Comparison of ENCODE assay signal across 8 mouse cellular contexts in the genomic region with DNA sequence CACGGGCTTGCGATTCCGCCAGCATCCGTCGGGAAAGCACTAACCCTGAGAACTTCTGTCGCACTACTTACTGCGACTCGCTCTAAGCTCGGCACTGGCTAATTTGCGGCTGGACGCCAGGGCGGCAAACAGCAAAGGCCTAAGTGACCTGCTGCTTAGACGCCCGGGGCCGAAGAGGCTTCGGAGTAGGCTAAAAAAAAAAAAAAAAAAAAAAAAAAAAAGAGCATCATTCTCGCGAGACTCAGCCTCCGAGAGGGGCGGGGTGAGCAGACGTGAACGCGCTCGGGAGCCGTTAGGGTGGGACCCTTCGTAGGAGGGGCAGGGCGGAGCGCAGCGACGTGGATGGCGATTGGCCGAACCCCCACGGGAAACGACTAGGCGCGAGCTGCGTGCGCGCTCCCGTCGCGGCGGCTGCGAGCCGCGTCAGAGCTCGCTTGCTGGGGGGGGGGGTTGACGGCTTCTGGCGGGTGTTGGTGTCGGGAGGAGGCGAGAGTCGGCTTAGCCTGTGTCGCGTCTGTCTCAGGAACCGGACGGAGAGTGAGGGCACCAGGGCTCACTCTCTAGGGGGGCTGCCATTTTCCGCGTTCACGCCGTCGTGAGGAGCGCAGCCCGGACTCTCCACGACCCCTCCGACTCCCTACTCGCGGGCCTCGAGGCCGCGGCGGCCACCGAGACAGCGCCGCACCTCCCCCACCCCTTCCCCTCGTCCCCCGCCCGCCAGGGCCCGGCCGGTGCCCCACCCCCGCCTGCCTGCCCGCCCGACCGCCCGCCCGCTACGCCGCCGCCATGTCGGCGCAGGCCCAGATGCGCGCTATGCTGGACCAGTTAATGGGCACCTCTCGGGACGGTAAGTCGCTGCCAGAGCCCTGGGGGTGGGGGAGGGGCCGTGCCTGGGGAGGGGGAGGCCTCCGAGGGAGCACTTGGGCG. TPM values are rescaled to one million over a fixed set of nuclear protein-coding genes. Genes with fewer than 3 reads are reported as not detected.
DNase-seq lines count a peak whose midpoint lies in the region; ATAC-seq and TF ChIP-seq lines count a peak whose summit lies in the region.

Gene Luc7l2 (plus strand): TSS at position 273 of the 927 bp plus-strand sequence.

- H3K27me3 ChIP-seq in ES-Bruce4 (ENCODE audit: control insufficient read depth, insufficient read depth, low read length, poor library complexity, severe bottlenecking): no peaks in the 10 kb centered on the region
- H3K27me3 ChIP-seq in forebrain, embryonic 13.5 days: no peaks in the 10 kb centered on the region
- no peaks in the 10 kb centered on the region for H3K27me3 ChIP-seq in liver, postnatal 0 days (ENCODE audit: insufficient read depth, low read length)
- H3K27me3 ChIP-seq in neural tube, embryonic 14.5 days (ENCODE audit: control insufficient read depth, insufficient read depth, low read length): no peaks in the 10 kb centered on the region

- peak; percentile 86 for ATAC-seq in cerebellum, adult (ENCODE audit: insufficient number of reproducible peaks, low FRiP score, low TSS enrichment)
- peak; percentile 90 for ATAC-seq in forebrain, embryonic 13.5 days
- peak; percentile 83 for ATAC-seq in liver, postnatal 0 days
- ATAC-seq in neural tube, embryonic 14.5 days (ENCODE audit: low read depth): peak; percentile 89

- no peak for TF ChIP-seq CTCF in ES-Bruce4 (IDR thresholded peaks at IDR 0.05; ENCODE audit: low read depth, low read length)
- no peak for TF ChIP-seq CTCF in liver, postnatal 0 days (IDR thresholded peaks at IDR 0.05; ENCODE audit: low read depth)

- under 1% methylated on average over 71 of the region's 98 CpGs for WGBS in forebrain, embryonic 13.5 days
- WGBS in large intestine, adult 2 months: under 1% methylated on average over 98 of the region's 98 CpGs
- under 1% methylated on average over 78 of the region's 98 CpGs for WGBS in liver, postnatal 0 days (ENCODE audit: insufficient replicate concordance)
- WGBS in neural tube, embryonic 14.5 days: under 1% methylated on average over 68 of the region's 98 CpGs

- peak; percentile 34 for TF ChIP-seq POLR2A in ES-Bruce4 (IDR thresholded peaks at IDR 0.05; ENCODE audit: insufficient read depth, low read length)

- TF ChIP-seq EP300 in ES-Bruce4 (IDR thresholded peaks at IDR 0.05; ENCODE audit: insufficient read depth, low read depth, low read length): no peak
- TF ChIP-seq EP300 in liver, postnatal 0 days (IDR thresholded peaks at IDR 0.05; ENCODE audit: low read depth): peak; percentile 90

- peaks cover 12% of the 10 kb centered on the region; the same call in 1 of the 2 replicates for H3K36me3 ChIP-seq in ES-Bruce4 (ENCODE audit: control insufficient read depth, insufficient read depth, low read length, poor library complexity, severe bottlenecking)
- H3K36me3 ChIP-seq in forebrain, embryonic 13.5 days (ENCODE audit: poor library complexity, severe bottlenecking): peaks cover 7% of the 10 kb centered on the region; the same call in 1 of the 2 replicates
- peaks cover 2% of the 10 kb centered on the region; the same call in 1 of the 2 replicates for H3K36me3 ChIP-seq in liver, postnatal 0 days (replicated peaks; ENCODE audit: insufficient read depth, low read length)
- H3K36me3 ChIP-seq in neural tube, embryonic 14.5 days (ENCODE audit: control insufficient read depth, insufficient read depth, low read length): no peaks in the 10 kb centered on the region

- DNase-seq in heart, postnatal 10 days: peak; percentile 96 to 98
- DNase-seq in large intestine, adult 2 months (ENCODE audit: low read depth, low spot score): peak; percentile 74
- DNase-seq in liver, postnatal 0 days: peak; percentile 97
- DNase-seq in testis, postnatal 10 days (ENCODE audit: low spot score): peak; percentile 97

- peak within 1 kb of the TSS; percentile 80 for H3K4me2 ChIP-seq in forebrain, embryonic 13.5 days
- H3K4me2 ChIP-seq in liver, postnatal 0 days (ENCODE audit: low read depth, low read length): peak within 1 kb of the TSS; percentile 68
- H3K4me2 ChIP-seq in neural tube, embryonic 14.5 days (ENCODE audit: low read depth, low read length): peak within 1 kb of the TSS; percentile 74

- intact Hi-C loops in heart, postnatal 10 days (cut with DNase I): loop anchor here (1.0 kb wide), 1 partner anchor 17 kb away; no protein-coding TSS in a partner anchor

- H3K4me3 ChIP-seq in ES-Bruce4 (ENCODE audit: low read depth, low read length): peak within 1 kb of the TSS; percentile 96
- peak within 1 kb of the TSS; percentile 70 for H3K4me3 ChIP-seq in forebrain, embryonic 13.5 days
- H3K4me3 ChIP-seq in liver, postnatal 0 days (ENCODE audit: low read depth, low read length): peak within 1 kb of the TSS; percentile 81
- peak within 1 kb of the TSS; percentile 57 for H3K4me3 ChIP-seq in neural tube, embryonic 14.5 days (ENCODE audit: low read depth, low read length)

- H3K9ac ChIP-seq in ES-Bruce4 (ENCODE audit: low read depth, poor library complexity, severe bottlenecking): peak within 1 kb of the TSS; percentile 97
- peak within 1 kb of the TSS; percentile 89 for H3K9ac ChIP-seq in forebrain, embryonic 13.5 days
- H3K9ac ChIP-seq in liver, postnatal 0 days (replicated peaks): peak within 1 kb of the TSS; percentile 88
- peak within 1 kb of the TSS; percentile 86 for H3K9ac ChIP-seq in neural tube, embryonic 14.5 days (replicated peaks; ENCODE audit: low read depth, low read length)

- H3K4me1 ChIP-seq in ES-Bruce4 (ENCODE audit: control insufficient read depth, insufficient read depth, low read length): no peaks in the 10 kb centered on the region
- H3K4me1 ChIP-seq in forebrain, embryonic 13.5 days: peaks cover 26% of the 10 kb centered on the region
- peaks cover 20% of the 10 kb centered on the region for H3K4me1 ChIP-seq in liver, postnatal 0 days (ENCODE audit: insufficient read depth)
- peaks cover 10% of the 10 kb centered on the region for H3K4me1 ChIP-seq in neural tube, embryonic 14.5 days (ENCODE audit: control insufficient read depth, insufficient read depth, low read length)

- no peaks in the 10 kb centered on the region for H3K9me3 ChIP-seq in ES-Bruce4 (replicated peaks; ENCODE audit: control insufficient read depth, insufficient read depth, low read length, poor library complexity, severe bottlenecking)
- H3K9me3 ChIP-seq in forebrain, embryonic 13.5 days (replicated peaks): no peaks in the 10 kb centered on the region
- H3K9me3 ChIP-seq in liver, postnatal 0 days (ENCODE audit: low read length): no peaks in the 10 kb centered on the region
- H3K9me3 ChIP-seq in neural tube, embryonic 14.5 days (ENCODE audit: control insufficient read depth, low read length): no peaks in the 10 kb centered on the region

- H3K27ac ChIP-seq in ES-Bruce4 (ENCODE audit: insufficient read depth, low read length): peak within 1 kb of the TSS; percentile 88
- H3K27ac ChIP-seq in forebrain, embryonic 13.5 days: peak within 1 kb of the TSS; percentile 99
- H3K27ac ChIP-seq in liver, postnatal 0 days (ENCODE audit: low read depth): peak within 1 kb of the TSS; percentile 99
- H3K27ac ChIP-seq in neural tube, embryonic 14.5 days (ENCODE audit: low read depth, low read length): peak within 1 kb of the TSS; percentile 100

RNA-seq across cellular contexts. Expression of gene Luc7l2, which starts in this region (rescaled TPM):
- polyA plus RNA-seq in ES-Bruce4 (2011; ENCODE audit: insufficient read depth, insufficient read length, low read depth, missing spikeins): 310 and 356 TPM in 2 replicates
- polyA plus RNA-seq in forebrain, embryonic 13.5 days (2015; fragmentation: Nextera tagmentation; extraction: Ambion mirVana): 40.1 and 40.9 TPM in 2 replicates
- total RNA-seq in heart, postnatal 10 days (2021): 100 to 1,000 TPM; 125 to 128 TPM
- polyA plus RNA-seq in large intestine, adult 2 months (2012; rRNA removed): 9.9 and 16.4 TPM in 2 replicates
- polyA plus RNA-seq in liver, postnatal 0 days (2015; fragmentation: Nextera tagmentation; extraction: Ambion mirVana): 18.0 and 19.1 TPM in 2 replicates
- polyA plus RNA-seq in neural tube, embryonic 14.5 days (2014; fragmentation: Nextera tagmentation; extraction: Ambion mirVana): 71.7 and 79.8 TPM in 2 replicates

Comparison
In these comparisons a context has a peak if more than half of its experiments do, and no peak if none do; other contexts are left out.
1. Peak in every context shown above with its lines: DNase-seq, ATAC-seq, H3K4me3 ChIP-seq and H3K27ac ChIP-seq.